Mouse (Mus musculus): Measurements from ENCODE around the gene Slc16a14. TPM values are rescaled to one million over a fixed set of nuclear protein-coding genes. Genes with fewer than 3 reads are reported as not detected.

Slc16a14 gene
- total RNA-seq, 2 experiments from 2014 or later: 22.0 to 26.0 TPM

GRCm38 (mm10) chr1:84868311-84868710, 66.6 kb downstream of the Slc16a14 start:
- DNase-seq (ENCODE audit: low spot score in 2 of 2): no peak

GRCm38 (mm10) chr1:84866706-84867230, 68.2 kb downstream of the Slc16a14 start:
- DNase-seq (ENCODE audit: low spot score in 2 of 2): no peak

- no peak for DNase-seq (ENCODE audit: low spot score in 2 of 2)
Measured at GRCm38 (mm10) chr1:84866231-84866630, 68.7 kb downstream of the Slc16a14 start.

GRCm38 (mm10) chr1:84864645-84865044, 70.3 kb downstream of the Slc16a14 start:
- DNase-seq (ENCODE audit: low spot score in 2 of 2): no peak

- no peak for DNase-seq (ENCODE audit: low spot score in 2 of 2)
Measured at GRCm38 (mm10) chr1:84861255-84861630, 73.7 kb downstream of the Slc16a14 start.

GRCm38 (mm10) chr1:84860360-84861254, 74.3 kb downstream of the Slc16a14 start:
- DNase-seq (ENCODE audit: low spot score in 2 of 2): no peak

- DNase-seq (ENCODE audit: low spot score in 2 of 2): no peak
Measured at GRCm38 (mm10) chr1:84859597-84859996, 75.3 kb downstream of the Slc16a14 start.

Other genes starting within 250 kb of the Slc16a14 start
- 100 to 1,000 TPM; 158 TPM for gene Dner, start 238.9 kb downstream of the Slc16a14 start, total RNA-seq (2021)
- gene Fbxo36, start 95.3 kb downstream of the Slc16a14 start, total RNA-seq (2021): 1 to 10 TPM; 1.9 to 2.5 TPM
- 100 to 1,000 TPM; 193 to 208 TPM for gene Trip12, start 94.6 kb downstream of the Slc16a14 start, total RNA-seq (2021)
- not detected for gene Gm10553, start 165.0 kb upstream of the Slc16a14 start, total RNA-seq (2021)
- gene A530032D15Rik, start 174.7 kb upstream of the Slc16a14 start, total RNA-seq (2021): not detected

Measured in layer of hippocampus, postnatal 14 days (tissue).